ENCODE assay signal across 14 mouse cellular contexts in the genomic region with DNA sequence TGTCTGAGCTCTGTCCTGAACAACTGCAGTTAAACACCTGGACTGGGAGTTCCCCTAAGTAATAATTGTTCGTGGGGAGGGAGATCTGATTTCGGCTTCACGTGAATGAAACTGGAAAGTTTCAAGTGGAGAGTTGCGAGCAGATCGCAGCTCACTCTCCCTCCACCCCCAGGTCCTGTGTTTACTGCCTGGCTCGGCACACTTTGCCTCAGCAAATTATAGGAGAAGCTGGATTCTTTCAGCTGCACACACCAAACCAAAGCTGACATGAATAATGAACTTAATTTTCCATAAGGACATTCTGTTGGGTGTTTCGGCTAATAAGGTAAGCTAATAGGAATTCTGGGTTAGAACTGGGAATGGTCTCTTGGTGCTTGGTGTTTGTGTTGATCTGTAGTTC.
DNase-seq lines count a peak whose midpoint lies in the region; ATAC-seq and TF ChIP-seq lines count a peak whose summit lies in the region.
"Had no signal": no experiment of that assay in that cellular context is flagged by ENCODE, and none has a peak within 500 bp of the region (broad histone marks: within the 10 kb centered on the region; RNA-seq: fewer than 3 reads in every experiment).

No protein-coding gene starts in this region.

- intact Hi-C loops in heart, postnatal 10 days (cut with DNase I) = no loop called here

- H3K27me3 ChIP-seq in heart, embryonic 11.5 days (ENCODE audit: control insufficient read depth, insufficient read depth, low read length) = no peaks in the 10 kb centered on the region
- no peaks in the 10 kb centered on the region for H3K27me3 ChIP-seq in lung, postnatal 0 days (replicated peaks; ENCODE audit: insufficient read depth, low read length)
- H3K27me3 ChIP-seq in limb, embryonic 11.5 days (ENCODE audit: control insufficient read depth, insufficient read depth, low read length) = no peaks in the 10 kb centered on the region
- H3K27me3 ChIP-seq in hindbrain, embryonic 11.5 days (ENCODE audit: control insufficient read depth, insufficient read depth, low read length) = no peaks in the 10 kb centered on the region
- H3K27me3 ChIP-seq: liver, embryonic 15.5 days had no signal

- 54% methylated on average over 7 of the region's 7 CpGs for WGBS in heart, embryonic 11.5 days (ENCODE audit: insufficient replicate concordance)
- 32% methylated on average over 7 of the region's 7 CpGs for WGBS in lung, postnatal 0 days
- WGBS in limb, embryonic 11.5 days = 40% methylated on average over 7 of the region's 7 CpGs
- WGBS in hindbrain, embryonic 11.5 days = 81% methylated on average over 7 of the region's 7 CpGs

- no peak for TF ChIP-seq CTCF in lung, postnatal 0 days (IDR thresholded peaks at IDR 0.05)

- ATAC-seq in heart, embryonic 11.5 days (replicated peaks; ENCODE audit: insufficient number of reproducible peaks, low FRiP score, low TSS enrichment) = no peak
- ATAC-seq in lung, postnatal 0 days = no peak
- ATAC-seq in limb, embryonic 11.5 days (ENCODE audit: insufficient number of reproducible peaks, low FRiP score, low TSS enrichment, low read depth) = peak; percentile 76; the same call in 1 of the 2 replicates
- no peak for ATAC-seq in hindbrain, embryonic 11.5 days (ENCODE audit: low FRiP score)
- ATAC-seq: hindbrain, embryonic 16.5 days had no signal

- TF ChIP-seq EP300 in lung, postnatal 0 days (IDR thresholded peaks at IDR 0.05) = no peak

- no peak overlapping the region for H3K4me3 ChIP-seq in heart, embryonic 11.5 days (ENCODE audit: low read depth, low read length)
- no peak overlapping the region for H3K4me3 ChIP-seq in lung, postnatal 0 days (ENCODE audit: low read depth, low read length)
- no peak overlapping the region for H3K4me3 ChIP-seq in limb, embryonic 11.5 days (ENCODE audit: low read depth, low read length)
- no peak overlapping the region for H3K4me3 ChIP-seq in hindbrain, embryonic 11.5 days (ENCODE audit: low read depth, low read length)
- H3K4me3 ChIP-seq: liver, embryonic 15.5 days had no signal

- H3K9ac ChIP-seq in heart, embryonic 11.5 days (ENCODE audit: low read depth, low read length) = no peak overlapping the region
- no peak overlapping the region for H3K9ac ChIP-seq in lung, postnatal 0 days (replicated peaks; ENCODE audit: low read depth)
- H3K9ac ChIP-seq in limb, embryonic 11.5 days (ENCODE audit: low read length) = no peak overlapping the region
- H3K9ac ChIP-seq in hindbrain, embryonic 11.5 days (ENCODE audit: low read depth, low read length) = no peak overlapping the region
- H3K9ac ChIP-seq: liver, embryonic 15.5 days had no signal

- peak overlapping the region; percentile 48 for H3K4me2 ChIP-seq in heart, embryonic 11.5 days
- peak overlapping the region; percentile 17; the same call in 1 of the 2 replicates for H3K4me2 ChIP-seq in lung, postnatal 0 days (replicated peaks; ENCODE audit: low read depth, low read length)
- H3K4me2 ChIP-seq in limb, embryonic 11.5 days (ENCODE audit: low read depth, severe bottlenecking) = no peak overlapping the region
- no peak overlapping the region for H3K4me2 ChIP-seq in hindbrain, embryonic 11.5 days (replicated peaks; ENCODE audit: low read depth, low read length)
- H3K4me2 ChIP-seq: liver, embryonic 15.5 days had no signal

- no peak overlapping the region for H3K27ac ChIP-seq in heart, embryonic 11.5 days (ENCODE audit: low read depth, low read length)
- no peak overlapping the region for H3K27ac ChIP-seq in lung, postnatal 0 days (ENCODE audit: low read length)
- H3K27ac ChIP-seq in limb, embryonic 11.5 days (replicated peaks; ENCODE audit: low read depth, low read length) = no peak overlapping the region
- H3K27ac ChIP-seq in hindbrain, embryonic 11.5 days (ENCODE audit: low read depth, low read length) = no peak overlapping the region
- H3K27ac ChIP-seq: liver, embryonic 15.5 days had no signal

- no peaks in the 10 kb centered on the region for H3K4me1 ChIP-seq in heart, embryonic 11.5 days (ENCODE audit: control insufficient read depth, insufficient read depth, low read length)
- H3K4me1 ChIP-seq in lung, postnatal 0 days (ENCODE audit: insufficient read depth, low read depth, low read length) = no peaks in the 10 kb centered on the region
- H3K4me1 ChIP-seq in limb, embryonic 11.5 days (ENCODE audit: control insufficient read depth, insufficient read depth, low read length) = no peaks in the 10 kb centered on the region; the same call in 1 of the 2 replicates
- no peaks in the 10 kb centered on the region for H3K4me1 ChIP-seq in hindbrain, embryonic 11.5 days (replicated peaks; ENCODE audit: control insufficient read depth, insufficient read depth, low read length)
- H3K4me1 ChIP-seq: liver, embryonic 15.5 days had no signal

- no peak for DNase-seq in heart, postnatal 10 days
- DNase-seq in lung, postnatal 0 days (ENCODE audit: low spot score) = peak; percentile 5
- no peak for DNase-seq in lung, postnatal 10 days
- peak; percentile 34 for DNase-seq in limb, embryonic 11.5 days (ENCODE audit: low spot score)
- DNase-seq in hindbrain, embryonic 11.5 days (ENCODE audit: low spot score) = no peak
- no peak for DNase-seq in embryo, embryonic 10 days (ENCODE audit: low spot score)
- DNase-seq in adrenal gland, postnatal 14 days = no peak
- DNase-seq: cerebellum, postnatal 25 days; gastrocnemius, postnatal 36 days; kidney, postnatal 4 days; thymus, postnatal 14 days had no signal

- no peaks in the 10 kb centered on the region for H3K9me3 ChIP-seq in heart, embryonic 11.5 days (replicated peaks; ENCODE audit: control insufficient read depth, low read length)
- no peaks in the 10 kb centered on the region for H3K9me3 ChIP-seq in lung, postnatal 0 days (ENCODE audit: low read length)
- no peaks in the 10 kb centered on the region for H3K9me3 ChIP-seq in limb, embryonic 11.5 days (ENCODE audit: control insufficient read depth, low read length)
- H3K9me3 ChIP-seq in hindbrain, embryonic 11.5 days (ENCODE audit: control insufficient read depth, low read length) = no peaks in the 10 kb centered on the region
- H3K9me3 ChIP-seq: liver, embryonic 15.5 days had no signal

- H3K36me3 ChIP-seq in heart, embryonic 11.5 days (ENCODE audit: control insufficient read depth, insufficient read depth, low read length) = no peaks in the 10 kb centered on the region
- no peaks in the 10 kb centered on the region for H3K36me3 ChIP-seq in lung, postnatal 0 days (ENCODE audit: insufficient read depth, low read length)
- H3K36me3 ChIP-seq in limb, embryonic 11.5 days (ENCODE audit: control insufficient read depth, insufficient read depth, low read length) = no peaks in the 10 kb centered on the region
- no peaks in the 10 kb centered on the region for H3K36me3 ChIP-seq in hindbrain, embryonic 11.5 days (ENCODE audit: control insufficient read depth, insufficient read depth, low read length)
- H3K36me3 ChIP-seq: liver, embryonic 15.5 days had no signal

Comparison
In these comparisons a context has a peak if more than half of its experiments do, and no peak if none do; other contexts are left out.
1. DNase-seq: peak in lung, postnatal 0 days (single experiment) and limb, embryonic 11.5 days (single experiment); none in heart, postnatal 10 days (0 of 2), lung, postnatal 10 days (single experiment), hindbrain, embryonic 11.5 days (single experiment), embryo, embryonic 10 days (single experiment) and adrenal gland, postnatal 14 days (single experiment).
2. H3K4me2 ChIP-seq: peak in heart, embryonic 11.5 days (single experiment) and lung, postnatal 0 days (single experiment); none in limb, embryonic 11.5 days (single experiment) and hindbrain, embryonic 11.5 days (single experiment).